Mouse (Mus musculus) ovary, postnatal 36 days (tissue): ENCODE measurements around the gene Chd1l.

Experiments used
- DNase-seq: peaks from one replicate; pipeline ENCODE4 v3.0.0; 2022; ENCODE audit warnings: low spot score, mixed read lengths

Gene Chd1l

DNA sequence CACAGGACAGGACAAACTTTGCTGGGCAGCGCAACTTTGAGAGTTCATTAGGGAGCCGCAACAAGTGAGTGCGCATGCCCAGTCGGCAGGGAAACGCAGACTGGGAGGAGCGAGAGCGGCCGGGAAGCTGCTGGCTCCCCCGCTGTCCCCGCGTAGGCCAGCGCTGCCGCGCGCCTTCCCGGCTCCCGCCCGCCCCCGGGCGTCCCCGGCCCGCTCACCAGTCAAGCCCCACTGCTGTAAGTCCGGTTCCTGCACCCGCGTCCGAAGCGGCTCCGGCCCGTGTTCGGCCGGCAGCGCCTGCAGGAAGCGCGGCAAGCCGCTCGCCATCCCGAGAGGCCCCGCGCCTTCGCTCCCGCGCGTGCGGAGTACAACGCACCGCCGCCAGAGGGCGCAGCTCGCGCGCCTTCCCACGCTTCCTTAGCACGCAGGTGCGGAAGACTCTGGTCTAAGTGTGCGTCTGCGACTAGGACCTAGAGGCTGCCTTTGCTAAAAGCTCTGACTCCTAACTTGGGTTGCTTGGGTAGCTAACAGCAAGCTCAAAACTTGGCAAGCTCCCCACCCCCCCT lies at the start of gene Chd1l:
Gene Chd1l (minus strand): TSS at position 359 of the 566 bp plus-strand sequence.
- peak; percentile 94 for DNase-seq

DNA sequence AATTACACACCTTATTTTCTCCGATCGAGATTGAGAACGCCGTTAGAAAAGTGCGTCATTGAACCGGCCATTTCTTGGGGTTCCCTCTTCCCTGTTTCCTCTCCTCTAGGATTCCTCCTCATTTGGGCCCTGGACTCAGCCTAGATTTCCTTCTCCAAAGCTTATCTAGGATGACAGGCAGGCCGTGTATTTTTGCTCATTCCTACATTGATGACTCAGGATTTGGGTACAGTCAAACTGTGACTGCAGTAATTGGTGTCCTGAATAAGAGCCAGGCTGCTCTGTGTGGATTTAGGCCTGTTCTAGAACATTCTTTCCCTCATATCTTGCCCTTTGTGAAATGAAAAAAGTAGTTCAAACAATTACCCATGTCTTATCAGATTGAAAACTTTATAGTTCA lies 49.7 kb upstream of the Chd1l start:
- DNase-seq, result no peak

DNA sequence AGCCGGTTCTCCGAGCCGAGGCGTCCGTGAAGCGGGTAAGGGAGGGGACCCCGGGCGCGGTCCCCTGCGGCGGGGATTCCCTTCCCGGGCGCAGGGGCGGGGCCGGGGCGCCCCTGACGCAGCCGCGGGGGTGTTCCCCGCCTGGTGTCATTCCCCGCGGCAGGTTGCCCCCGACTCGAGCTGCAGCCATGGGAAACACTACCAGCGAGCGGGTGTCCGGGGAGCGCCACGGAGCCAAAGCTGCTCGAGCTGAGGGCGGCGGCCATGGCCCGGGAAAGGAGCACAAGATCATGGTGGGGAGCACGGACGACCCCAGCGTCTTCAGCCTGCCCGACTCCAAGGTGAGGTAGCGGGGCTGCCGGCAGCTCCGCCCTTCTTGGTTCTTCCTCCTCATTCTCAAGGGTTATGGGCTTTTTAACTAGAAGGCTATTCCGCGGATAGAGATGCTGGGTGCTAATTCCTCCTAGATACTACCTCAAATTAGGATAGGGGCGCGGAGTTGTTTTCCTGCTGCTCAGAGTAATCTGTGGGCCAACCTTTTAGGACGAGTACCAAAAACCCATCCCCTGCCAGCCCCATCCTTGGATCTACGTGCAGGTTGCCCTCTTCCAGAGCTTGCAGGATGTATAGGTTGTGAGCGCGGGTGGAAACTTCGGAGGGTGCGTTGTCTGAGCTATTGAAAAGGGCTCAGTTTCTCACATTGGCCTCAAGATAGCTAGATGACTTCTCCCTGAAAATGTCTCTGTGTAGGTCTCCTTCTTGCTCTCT lies 48.6 kb upstream of the Chd1l start:
- DNase-seq, result no peak

DNA sequence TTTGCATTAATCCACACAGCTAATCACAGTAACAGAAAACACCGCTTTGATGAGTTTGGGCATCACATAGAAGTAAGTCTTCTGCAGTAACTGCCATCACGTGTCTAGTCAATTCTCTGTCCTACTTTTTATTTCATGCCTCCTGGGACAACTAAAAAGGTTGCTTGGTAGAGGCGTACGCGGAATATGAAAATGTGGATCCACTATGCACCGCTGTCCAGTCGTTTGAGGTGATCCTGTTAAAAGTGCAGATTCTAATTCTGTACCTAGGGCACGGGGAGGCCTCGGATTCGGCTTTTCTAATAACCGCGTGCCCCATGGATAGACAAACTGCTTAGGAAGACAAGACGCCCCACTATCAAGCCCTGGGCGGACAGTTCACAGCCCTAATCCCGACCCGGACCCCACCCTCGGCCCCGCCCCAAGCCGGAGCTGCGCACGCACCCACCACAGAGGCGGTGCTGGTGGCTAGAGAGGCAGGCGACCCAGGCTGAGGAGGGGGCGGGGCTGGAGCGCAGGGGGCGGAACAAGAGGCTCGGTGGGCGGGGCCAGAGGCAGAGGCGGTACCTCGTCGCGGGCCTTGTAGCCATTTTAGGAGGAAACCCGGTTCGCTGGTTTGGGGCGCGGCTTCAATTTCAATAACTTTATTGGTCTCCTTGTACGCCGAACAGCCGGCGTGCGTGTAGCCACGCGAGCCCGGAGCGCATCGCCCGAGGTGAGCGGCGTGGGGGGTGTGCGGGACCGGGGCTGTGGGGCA lies 47.8 kb upstream of the Chd1l start, which contains the start of gene Prkab2:
Gene Prkab2 (plus strand): TSS at position 539 of the 757 bp plus-strand sequence.
- peak; percentile 99 for DNase-seq

DNA sequence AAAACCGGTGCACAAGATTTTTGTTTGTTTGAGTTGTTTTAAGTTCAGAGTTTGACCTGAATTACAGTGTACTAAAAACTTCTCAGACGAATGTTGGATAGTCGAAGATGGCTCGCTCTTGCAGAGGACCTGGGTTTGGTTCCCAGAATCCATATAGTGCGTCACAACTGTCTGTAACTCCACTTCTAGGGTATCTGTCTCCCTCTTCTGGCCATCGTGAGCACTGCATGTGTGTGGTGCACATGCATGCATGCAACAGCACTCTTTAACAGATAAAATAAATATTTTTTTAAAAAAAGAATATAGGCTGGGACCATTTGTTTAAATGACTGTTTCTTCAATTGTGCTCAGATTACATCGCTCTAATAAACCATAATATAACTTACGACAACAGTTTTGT lies 44.9 kb upstream of the Chd1l start:
- DNase-seq, result no peak

DNA sequence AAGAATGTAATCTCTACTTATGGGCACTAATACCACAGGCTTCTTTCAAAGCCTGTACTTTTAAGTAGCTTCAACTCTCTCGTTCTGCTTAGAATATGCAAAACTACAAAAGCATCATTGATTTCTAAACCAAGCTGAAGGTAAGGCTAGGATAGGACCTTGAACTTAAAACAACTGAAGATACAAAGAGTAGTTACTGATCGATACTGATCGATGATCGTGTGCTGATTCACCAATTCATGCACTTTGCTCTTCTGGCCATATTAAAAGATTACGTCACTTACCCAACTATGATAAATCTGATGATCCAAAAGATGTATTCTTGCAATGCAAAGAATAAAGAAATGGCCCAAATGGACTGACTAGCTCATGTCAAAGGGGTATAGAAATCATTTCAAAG lies 43.8 kb upstream of the Chd1l start:
- no peak for DNase-seq

DNA sequence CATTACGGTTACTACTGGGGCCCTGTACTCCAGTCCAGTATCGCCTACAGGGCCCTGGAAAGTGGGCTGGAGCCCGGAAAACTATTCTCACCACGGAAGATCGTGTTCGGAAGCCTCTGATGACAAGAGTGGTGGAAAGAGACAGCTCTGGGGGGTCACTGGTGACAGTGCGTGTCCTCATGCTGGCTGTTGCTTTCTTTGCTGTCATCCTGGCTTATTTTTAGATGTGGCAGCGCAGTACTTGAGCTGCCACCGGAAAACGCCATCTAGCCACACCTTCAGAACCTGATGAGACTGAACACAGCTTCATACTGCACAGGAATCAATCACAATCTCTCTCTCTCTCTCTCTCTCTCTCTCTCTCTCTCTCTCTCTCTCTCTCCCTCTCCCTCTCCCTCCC lies 41.6 kb upstream of the Chd1l start:
- DNase-seq, result no peak

DNA sequence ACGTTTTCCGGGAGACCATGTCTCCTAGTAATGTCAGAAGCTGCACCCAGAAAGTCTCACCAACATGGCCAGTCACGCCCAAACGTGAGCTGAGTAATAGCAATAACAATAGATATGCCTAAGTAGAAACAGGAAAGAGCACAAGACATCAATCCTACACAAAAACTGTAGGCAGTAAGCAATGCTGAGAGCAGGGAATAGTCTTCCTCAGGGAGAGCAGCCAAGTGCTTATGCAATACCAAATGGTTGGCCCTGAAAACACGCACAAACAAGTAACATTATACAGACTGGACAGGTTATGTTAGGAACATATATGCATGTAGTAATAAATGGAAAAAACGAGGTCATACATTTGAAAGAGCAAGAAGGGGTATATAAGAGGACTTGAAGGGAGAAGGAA lies 39.5 kb upstream of the Chd1l start:
- no peak for DNase-seq

DNA sequence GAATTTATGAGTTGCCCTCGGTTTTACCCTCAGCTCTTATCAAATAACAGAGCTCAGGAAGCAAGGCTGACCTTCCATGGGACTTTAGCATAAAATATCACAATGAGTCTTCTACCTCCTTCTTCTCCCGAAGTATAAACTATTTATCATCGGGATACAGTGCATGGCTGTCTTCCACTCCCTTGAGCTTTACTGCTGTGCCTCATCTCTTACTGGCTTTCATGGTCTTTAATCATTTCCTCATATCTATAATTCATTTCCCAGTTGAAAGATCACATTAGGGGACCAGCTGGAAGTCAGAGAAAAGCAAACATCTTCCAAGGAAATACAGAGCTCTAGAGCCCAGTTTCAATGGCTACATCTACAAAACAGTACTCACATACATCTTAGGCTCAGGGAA lies 39.0 kb upstream of the Chd1l start:
- DNase-seq, result no peak

DNA sequence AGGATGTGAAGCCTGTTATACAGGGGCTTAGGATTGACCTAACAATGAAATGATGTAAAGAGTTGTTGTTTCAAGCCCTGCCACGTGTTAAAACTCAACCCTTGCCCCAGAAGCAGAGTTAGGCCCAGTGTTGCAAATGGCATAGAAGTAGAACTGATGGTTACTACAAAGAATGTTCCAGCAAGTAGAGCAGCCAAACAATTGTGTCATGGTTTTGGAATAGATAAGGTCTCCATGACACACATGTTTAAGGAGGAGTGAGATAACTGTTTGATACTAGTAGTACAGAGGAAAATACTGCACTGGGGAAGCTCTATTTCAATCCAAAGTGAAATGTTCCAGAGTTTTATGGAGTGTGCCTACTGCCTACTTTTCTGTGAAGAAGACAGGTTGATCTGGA lies 38.5 kb upstream of the Chd1l start:
- no peak for DNase-seq

DNA sequence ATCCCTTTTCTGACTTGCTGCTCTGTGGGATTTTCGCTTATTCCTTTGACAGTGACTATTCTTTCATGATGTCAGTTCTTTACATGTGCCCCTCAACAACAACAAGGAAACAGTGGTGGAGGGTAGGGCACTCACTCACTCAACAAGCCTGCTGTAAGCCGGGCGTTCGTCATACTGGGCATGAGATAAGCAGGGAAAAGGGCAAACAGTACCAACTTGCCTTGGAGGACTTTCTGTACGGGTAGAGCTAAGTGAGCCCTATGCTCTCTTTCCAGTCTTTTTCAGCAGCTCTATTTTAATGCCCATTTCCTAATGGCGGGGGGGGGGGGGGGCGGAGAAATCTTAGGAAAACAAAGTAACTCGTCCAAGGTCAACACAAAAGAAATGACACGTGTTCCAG lies 32.0 kb upstream of the Chd1l start:
- no peak for DNase-seq

DNA sequence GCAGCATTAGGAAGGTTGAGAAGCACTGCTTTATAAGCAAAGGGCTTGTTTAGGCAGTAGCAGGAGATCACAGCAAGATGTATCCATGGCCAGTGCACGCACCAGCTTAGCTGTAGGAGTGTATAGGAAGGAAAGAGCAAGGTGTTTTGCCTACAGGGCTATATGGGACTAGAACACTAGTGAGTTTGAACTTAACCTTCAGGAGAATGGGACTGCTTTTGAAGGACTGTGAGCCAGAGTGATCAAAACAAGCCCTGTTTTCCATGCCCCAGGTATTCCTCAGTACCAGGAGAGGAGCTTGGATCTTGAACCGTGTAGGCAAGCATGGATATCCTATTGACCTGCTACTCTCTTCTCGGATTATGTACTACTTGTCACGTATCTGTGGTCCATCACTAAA lies 31.4 kb upstream of the Chd1l start:
- DNase-seq, result no peak

DNA sequence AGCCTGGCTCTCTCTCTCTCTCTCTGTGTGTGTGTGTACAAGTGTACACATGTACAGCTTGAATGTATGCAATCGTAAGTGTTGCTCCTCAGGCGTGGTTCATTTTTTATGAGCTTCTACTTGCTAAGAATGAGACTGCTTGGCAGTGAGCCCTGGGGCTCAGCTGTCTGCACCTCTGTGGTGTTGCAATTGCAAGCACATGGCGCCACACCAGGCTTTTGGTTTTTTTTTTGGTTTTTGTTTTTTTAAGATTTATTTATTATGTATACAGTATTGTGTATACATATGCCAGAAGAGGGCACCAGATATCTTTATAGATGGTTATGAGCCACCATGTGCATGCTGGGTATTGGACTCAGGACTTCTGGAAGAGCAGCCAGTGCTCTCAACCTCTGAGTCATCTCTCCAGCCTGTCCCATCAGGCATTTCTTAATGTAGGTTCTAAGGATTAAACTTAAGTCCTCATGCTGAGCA lies 24.3 kb upstream of the Chd1l start:
- DNase-seq, result peak; percentile 26

DNA sequence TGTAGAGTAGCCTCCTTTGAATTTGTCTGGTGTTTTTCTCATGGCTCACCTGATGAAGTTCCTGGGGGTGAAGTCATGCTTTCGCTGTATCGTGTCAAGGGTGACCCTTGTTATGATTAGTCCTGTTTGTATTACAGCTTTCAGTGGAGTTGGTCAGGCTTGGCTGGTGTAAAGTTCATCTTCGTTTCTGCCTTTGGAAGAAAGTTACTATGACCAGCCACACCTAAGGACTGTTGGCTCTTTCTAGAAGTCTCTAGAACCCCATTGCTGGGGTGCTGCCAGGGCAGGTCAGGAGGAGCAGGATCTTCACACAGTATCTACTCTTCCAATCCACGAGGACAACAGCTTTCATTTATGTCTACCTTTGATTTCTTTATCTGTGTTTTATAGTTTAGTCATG lies 23.5 kb upstream of the Chd1l start:
- DNase-seq, result no peak

DNA sequence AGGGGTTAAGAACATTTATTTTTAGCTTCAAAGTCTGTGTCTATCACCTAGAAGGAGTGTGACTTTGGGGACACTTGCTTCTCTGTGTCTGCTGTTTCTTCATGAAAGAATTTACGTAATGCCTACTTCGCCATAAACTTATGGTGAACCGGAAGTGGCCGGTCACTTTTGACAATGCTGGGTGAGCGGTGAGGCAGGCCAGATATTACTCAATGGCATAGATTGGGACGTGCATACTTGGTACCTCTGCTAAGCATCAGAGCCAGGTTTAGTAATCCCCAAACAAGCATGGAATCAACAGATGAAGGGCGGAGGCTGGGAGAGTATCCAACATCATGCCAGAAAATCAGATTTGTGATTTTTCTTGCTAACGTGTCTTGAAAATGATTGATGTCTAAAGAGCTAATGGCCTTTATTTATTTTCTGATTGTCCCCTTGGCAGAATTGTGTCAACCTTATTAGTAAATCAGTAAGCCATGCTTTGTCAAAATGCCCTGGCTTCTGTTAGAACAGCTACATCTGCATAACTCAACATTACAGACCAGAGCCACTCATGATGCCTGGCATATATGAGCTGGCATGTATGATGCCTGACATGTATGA lies 21.4 kb upstream of the Chd1l start:
- DNase-seq, result no peak

DNA sequence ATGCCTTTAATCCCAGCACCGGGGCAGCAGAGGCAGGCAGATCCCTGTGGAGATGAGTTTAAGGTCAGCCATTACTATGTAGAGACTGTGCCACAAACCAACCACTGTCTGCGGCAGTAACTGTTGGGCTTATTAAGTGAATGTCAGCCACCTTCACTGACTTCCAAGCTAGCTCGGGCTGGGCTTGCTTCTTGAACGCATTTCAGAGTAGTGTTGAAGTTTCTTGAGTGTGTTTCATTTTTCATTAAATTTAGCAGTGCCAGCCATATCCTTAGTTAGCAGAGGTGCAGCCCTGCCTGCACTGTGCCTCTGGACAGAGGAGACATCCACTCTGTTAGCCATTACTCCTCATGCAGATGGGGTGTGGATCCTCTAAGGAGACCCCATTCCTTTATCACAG lies 20.7 kb upstream of the Chd1l start:
- no peak for DNase-seq

DNA sequence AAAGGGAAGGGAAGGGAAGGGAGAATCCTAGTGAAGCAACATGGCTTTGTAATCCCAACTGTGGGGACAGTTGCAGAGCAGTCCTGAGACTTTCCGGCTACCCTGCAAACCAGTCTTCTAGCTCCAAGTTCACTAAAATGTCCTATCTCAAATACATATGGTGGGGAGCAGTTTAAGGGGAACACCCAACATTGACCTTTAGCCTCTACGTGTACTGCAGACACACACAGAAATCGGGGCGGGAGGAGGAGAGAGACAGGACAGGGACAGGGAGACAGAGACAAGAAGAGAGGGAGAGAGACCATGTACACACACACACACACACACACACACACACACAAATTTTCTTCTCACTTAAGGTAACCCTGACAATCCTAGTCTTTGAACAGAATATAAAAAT lies 19.9 kb upstream of the Chd1l start:
- no peak for DNase-seq

DNA sequence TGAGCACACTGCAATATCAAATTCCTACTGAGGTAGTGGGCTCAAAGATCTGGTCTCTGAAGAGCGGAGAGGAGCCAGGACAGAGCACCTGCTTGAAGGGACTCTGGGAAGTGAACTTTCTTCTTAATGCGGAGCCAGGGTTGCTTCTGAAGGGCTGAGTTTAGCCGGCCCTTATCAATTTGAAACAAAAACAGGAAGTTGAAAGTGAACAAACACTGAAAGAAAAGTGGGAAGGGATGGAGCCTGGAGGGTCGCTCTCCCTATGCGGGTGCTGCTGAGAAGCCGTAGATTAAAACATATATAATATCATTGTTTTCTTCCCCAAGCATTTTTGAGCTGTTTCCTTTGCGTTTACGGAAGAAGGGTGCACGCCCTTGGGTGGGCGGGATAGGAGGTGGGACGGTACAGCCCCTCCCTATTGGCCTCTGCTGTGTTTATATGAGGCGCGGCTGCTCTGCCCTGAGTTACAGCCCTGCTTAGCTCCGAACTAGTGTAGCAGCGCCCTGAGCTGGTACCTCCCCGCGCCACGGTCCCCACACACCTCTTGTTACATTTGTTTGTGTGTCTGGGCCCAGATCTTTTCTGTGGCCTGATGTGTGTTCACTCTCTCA lies 18.5 kb upstream of the Chd1l start, which contains the start of gene Fmo5:
Gene Fmo5 (plus strand): TSS at position 414 of the 611 bp plus-strand sequence.
- DNase-seq, result peak; percentile 77

DNA sequence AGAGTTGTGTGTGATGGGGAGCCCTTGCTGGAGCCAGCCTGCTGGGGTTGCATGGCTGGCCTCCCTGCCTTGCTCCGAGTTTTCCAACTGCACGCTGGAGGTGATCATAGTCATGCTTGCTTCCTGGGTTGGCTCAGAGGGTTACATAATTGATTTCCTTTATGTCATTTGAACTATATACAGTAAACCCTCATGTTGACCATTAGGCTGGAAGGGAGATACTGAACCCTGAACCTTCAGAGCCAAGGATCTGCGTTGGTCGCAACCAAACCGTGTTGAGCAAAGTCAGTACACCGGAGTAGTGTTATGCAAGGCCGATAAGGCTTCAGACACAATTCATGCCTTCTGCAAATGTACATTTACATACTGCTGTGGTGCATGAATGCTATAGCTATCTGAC lies 17.9 kb upstream of the Chd1l start:
- DNase-seq, result no peak

DNA sequence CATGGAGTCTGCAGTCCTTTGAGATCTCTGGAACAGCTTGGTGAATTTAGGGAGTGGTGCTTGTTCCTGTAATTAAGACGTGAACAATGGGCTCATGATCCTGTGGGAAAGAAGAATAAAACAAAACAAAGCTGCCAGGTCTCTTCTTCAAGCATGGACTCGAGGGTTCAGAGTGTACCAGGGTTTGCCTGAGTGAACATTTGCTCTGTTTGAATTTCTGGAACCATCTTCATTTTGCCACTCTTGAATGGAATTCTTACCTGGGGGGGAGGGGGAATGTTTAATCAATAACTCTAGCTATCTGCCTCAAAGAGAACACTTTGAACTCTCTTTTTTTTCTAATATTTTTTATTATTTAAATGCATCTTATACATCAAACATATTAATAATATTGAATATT lies 14.6 kb upstream of the Chd1l start:
- DNase-seq, result no peak

DNA sequence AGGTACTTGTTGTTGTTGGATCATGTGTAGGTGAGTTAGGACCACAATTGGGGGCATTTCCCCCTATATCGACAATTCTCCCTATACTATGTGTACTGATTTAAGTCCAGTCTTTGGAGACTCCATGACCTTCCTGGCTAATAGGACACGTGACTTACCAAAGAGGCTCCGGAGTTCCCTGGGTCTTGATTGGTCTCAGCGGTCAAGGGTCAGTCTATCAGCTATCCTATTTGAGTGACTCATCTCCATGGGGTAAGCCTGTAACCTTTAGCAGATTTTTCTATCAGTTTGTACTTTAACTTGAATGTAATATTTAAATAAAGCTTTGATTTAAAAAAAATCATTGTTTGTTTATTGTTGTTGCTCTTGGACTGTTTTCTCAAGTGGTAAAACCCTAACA lies 10.7 kb upstream of the Chd1l start:
- DNase-seq, result no peak

DNA sequence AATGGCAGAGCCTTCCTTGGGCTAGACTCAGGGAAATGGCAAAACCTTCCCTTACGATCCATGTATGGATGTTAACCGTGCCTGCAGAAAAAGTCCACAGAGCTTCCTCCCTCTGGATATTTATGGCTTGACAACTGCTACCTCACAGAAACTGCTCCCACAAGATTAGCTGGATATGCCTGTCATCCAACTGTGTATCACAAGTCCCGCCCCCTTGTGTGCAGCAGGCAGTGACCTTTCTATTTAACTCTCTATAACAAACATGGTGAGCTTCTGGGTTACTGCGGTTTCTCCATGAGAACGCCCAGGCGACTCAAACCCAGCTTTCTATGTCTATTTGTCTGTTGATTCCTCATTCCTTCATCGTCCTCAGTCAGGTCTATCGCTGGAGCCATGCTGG lies 7.9 kb upstream of the Chd1l start:
- no peak for DNase-seq
